Mouse (Mus musculus) right cerebral cortex, postnatal 14 days (tissue): Measurements from ENCODE around the gene Prkar1b.

Source experiments
- DNase-seq: peaks from one replicate; pipeline ENCODE4 v3.0.0; 2022

Gene Prkar1b

GRCm38 (mm10) chr5:139145726-139146125 lies 4.1 kb downstream of the Prkar1b start:
- DNase-seq = no peak

GRCm38 (mm10) chr5:139143890-139144289 lies 5.9 kb downstream of the Prkar1b start:
- no peak for DNase-seq

- DNase-seq = peak; percentile 46
These were observed 8.5 kb downstream of the Prkar1b start for GRCm38 (mm10) chr5:139141326-139141725.

- no peak for DNase-seq
These were observed 9.2 kb downstream of the Prkar1b start for GRCm38 (mm10) chr5:139140589-139140988.

GRCm38 (mm10) chr5:139138926-139139472 lies 10.8 kb downstream of the Prkar1b start:
- no peak for DNase-seq

GRCm38 (mm10) chr5:139138261-139138925 lies 11.4 kb downstream of the Prkar1b start:
- peak; percentile 65 for DNase-seq

- DNase-seq = no peak
These were observed 12.6 kb downstream of the Prkar1b start for GRCm38 (mm10) chr5:139137176-139137575.

GRCm38 (mm10) chr5:139136341-139136740 lies 13.5 kb downstream of the Prkar1b start:
- DNase-seq = no peak

- no peak for DNase-seq
These were observed 15.3 kb downstream of the Prkar1b start for GRCm38 (mm10) chr5:139134501-139134900.

- no peak for DNase-seq
These were observed 19.4 kb downstream of the Prkar1b start for GRCm38 (mm10) chr5:139130351-139130750.

- DNase-seq = peak; percentile 51
These were observed 20.1 kb downstream of the Prkar1b start for GRCm38 (mm10) chr5:139129572-139130151.

GRCm38 (mm10) chr5:139129078-139129477 lies 20.7 kb downstream of the Prkar1b start:
- DNase-seq = no peak

- no peak for DNase-seq
These were observed 21.2 kb downstream of the Prkar1b start for GRCm38 (mm10) chr5:139128476-139129065.

GRCm38 (mm10) chr5:139125717-139126116 lies 24.1 kb downstream of the Prkar1b start:
- no peak for DNase-seq

- no peak for DNase-seq
These were observed 30.9 kb downstream of the Prkar1b start for GRCm38 (mm10) chr5:139118961-139119276.

GRCm38 (mm10) chr5:139118139-139118960 lies 31.5 kb downstream of the Prkar1b start:
- no peak for DNase-seq

GRCm38 (mm10) chr5:139115507-139115906 lies 34.3 kb downstream of the Prkar1b start:
- no peak for DNase-seq

- no peak for DNase-seq
These were observed 34.9 kb downstream of the Prkar1b start for GRCm38 (mm10) chr5:139114876-139115275.

GRCm38 (mm10) chr5:139112418-139112817 lies 37.4 kb downstream of the Prkar1b start:
- no peak for DNase-seq

- no peak for DNase-seq
These were observed 37.8 kb downstream of the Prkar1b start for GRCm38 (mm10) chr5:139111991-139112390.

GRCm38 (mm10) chr5:139110140-139110855 lies 39.5 kb downstream of the Prkar1b start:
- no peak for DNase-seq

- peak; percentile 40 for DNase-seq
These were observed 42.0 kb downstream of the Prkar1b start for GRCm38 (mm10) chr5:139107815-139108214.

GRCm38 (mm10) chr5:139101783-139102182 lies 48.0 kb downstream of the Prkar1b start:
- DNase-seq = no peak
